Mouse (Mus musculus) lung, embryonic 16.5 days (tissue): Measurements from ENCODE around the gene Ddx31. TPM values are rescaled to one million over a fixed set of nuclear protein-coding genes. Genes with fewer than 3 reads are reported as not detected.

ENCODE experiments used
- ATAC-seq: fragments of 200-750 bp; cut with Nextera tagmentation; 2 replicates; pipeline ENCODE4 v1.8.0; 2017; ENCODE audit warnings: low read depth, mild to moderate bottlenecking, moderate library complexity
- H3K27ac ChIP-seq: fragments of 300-500 bp; sonication (generic); 2 replicates; pipeline ENCODE4 v1.5.1; 2014; ENCODE audit warnings: mild to moderate bottlenecking, control low read depth, low read length
- H3K27me3 ChIP-seq: fragments of 300-500 bp; sonication (generic); 2 replicates; pipeline ENCODE4 v1.6.1; 2014; ENCODE audit warnings: low read depth, low read length, mixed read lengths; ENCODE audit not compliant: control insufficient read depth, insufficient read depth
- H3K36me3 ChIP-seq: fragments of 300-500 bp; sonication (generic); 2 replicates; pipeline ENCODE4 v1.6.1; 2014; ENCODE audit warnings: low read length; ENCODE audit not compliant: control insufficient read depth, insufficient read depth
- H3K4me1 ChIP-seq: fragments of 300-500 bp; sonication (generic); replicated peaks from 2 replicates; pipeline ENCODE4 v1.6.1; 2014; ENCODE audit warnings: low read length, mixed read lengths; ENCODE audit not compliant: control insufficient read depth, insufficient read depth
- H3K4me2 ChIP-seq: fragments of 300-500 bp; sonication (generic); 2 replicates; pipeline ENCODE4 v1.6.1; 2014; ENCODE audit warnings: low read depth, low read length, control low read depth
- H3K4me3 ChIP-seq: fragments of 300-500 bp; sonication (generic); 2 replicates; pipeline ENCODE4 v1.5.1; 2014; ENCODE audit warnings: mild to moderate bottlenecking, low read length, control low read depth
- H3K9ac ChIP-seq: fragments of 300-500 bp; sonication (generic); 2 replicates; pipeline ENCODE4 v1.6.1; 2014; ENCODE audit warnings: low read length, control low read depth
- H3K9me3 ChIP-seq: fragments of 300-500 bp; sonication (generic); 2 replicates; pipeline ENCODE4 v1.6.1; 2016; ENCODE audit warnings: low read length; ENCODE audit not compliant: control insufficient read depth
- WGBS: fragments of 180-500 bp; shearing (Covaris S2); extraction: QIAGEN DNeasy Blood & Tissue Kit; methylation state at CpG from one replicate; pipeline ENCODE4 v1.1.7; 2014; 5-methylcytosine and 5-hydroxymethylcytosine counted together
- polyA plus RNA-seq: library from polyadenylated mRNA; unstranded; fragments of >200 nt; fragmentation: Nextera tagmentation; extraction: Ambion mirVana; gene quantifications from 2 replicates; pipeline ENCODE4 v1.2.1, GENCODE M21; 2015

Gene Ddx31
- polyA plus RNA-seq, 1 experiment from 2014 or later = 13.2 TPM

DNA sequence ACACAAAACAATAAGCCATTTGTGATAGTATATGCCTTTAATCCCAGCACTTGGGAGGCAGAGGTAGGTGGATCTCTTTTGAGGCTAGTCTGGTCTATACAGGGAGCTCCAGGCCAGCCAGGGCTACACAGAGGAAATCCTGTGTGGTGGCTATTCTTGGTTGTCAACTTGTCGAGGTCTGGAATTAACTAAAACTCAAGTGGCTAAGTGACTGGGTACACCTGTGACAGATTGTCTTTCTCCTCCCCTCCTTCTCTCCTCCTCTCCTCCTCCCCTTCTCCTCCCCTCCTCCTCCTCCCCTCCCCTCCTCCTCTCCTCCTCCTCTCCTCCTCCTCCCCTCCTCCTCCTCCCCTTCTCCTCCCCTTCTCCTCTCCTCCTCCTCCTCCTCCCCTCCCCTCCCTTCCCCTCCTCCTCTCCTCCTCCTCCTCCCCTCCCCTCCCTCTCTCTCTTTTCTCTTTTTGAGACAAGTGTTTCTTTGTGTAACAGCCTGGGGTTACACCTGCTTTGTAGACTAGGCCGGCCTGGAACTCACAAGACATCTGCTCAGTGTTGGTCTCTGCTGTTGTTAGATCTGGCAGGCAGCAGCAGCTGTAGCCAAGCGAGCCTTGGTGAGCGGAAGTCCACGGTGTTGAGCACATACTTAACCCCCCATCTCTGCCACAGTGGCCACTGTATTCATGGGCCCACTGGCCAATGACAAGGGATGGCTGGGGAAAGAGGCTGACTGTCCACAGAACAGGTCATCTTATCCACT, 29.8 kb upstream of the Ddx31 start:
- H3K27ac ChIP-seq = no peak overlapping the region
- H3K9ac ChIP-seq = no peak overlapping the region
- no peaks in the 10 kb centered on the region for H3K36me3 ChIP-seq
- ATAC-seq = no peak
- no peak overlapping the region for H3K4me2 ChIP-seq
- WGBS = 32% methylated on average over 5 of the region's 5 CpGs
- H3K4me3 ChIP-seq = no peak overlapping the region
- no peaks in the 10 kb centered on the region for H3K9me3 ChIP-seq
- no peaks in the 10 kb centered on the region for H3K27me3 ChIP-seq
- H3K4me1 ChIP-seq = no peaks in the 10 kb centered on the region

DNA sequence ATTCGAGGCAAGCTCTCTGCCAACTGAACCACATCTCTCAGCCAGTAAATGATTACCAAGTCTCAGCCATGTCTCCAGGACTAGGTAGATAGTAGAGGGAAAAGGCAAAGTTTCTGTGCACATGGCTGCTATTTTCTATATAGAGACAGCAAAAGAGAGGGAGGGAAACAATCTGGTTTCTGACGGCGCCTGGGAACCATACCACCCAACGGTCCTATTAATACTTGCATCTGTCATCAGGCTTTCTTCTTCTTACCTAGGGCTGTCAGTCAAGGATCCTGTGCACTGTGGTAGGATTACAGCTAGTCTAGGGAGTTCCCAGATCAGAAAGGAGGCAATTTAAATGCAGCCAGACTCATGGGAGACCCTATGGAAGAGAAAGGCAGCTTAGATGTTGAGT, 21.3 kb upstream of the Ddx31 start:
- Histone ChIP-seq H3K36me3 (peaks cover 5% of the 10 kb centered on the region), H3K4me1 (no peaks in the 10 kb centered on the region), H3K9me3 (no peaks in the 10 kb centered on the region), H3K4me3 (no peak overlapping the region), H3K27ac (no peak overlapping the region), H3K27me3 (no peaks in the 10 kb centered on the region), H3K9ac (no peak overlapping the region), H3K4me2 (no peak overlapping the region)
- 70% methylated on average over 4 of the region's 4 CpGs for WGBS
- no peak for ATAC-seq

DNA sequence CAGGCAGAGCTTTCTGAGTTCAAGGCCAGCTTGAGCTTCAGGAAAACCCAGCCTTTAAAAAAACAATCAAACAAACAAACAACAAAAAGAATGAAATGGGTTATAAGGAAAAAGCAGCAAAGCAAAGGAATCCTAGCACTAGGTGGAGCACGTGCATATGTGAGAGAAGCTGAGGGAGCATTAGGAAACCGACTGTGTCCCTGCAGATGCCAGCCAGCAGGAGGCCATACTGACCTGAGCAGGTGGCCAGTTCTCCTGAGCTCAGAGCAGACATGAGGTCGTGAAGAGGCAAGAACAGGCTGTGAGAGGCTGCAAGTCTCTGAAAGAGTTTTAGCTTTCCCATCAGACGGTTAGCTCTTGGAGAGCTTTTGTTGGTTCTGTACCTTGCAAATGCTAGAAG, 10.9 kb upstream of the Ddx31 start:
- no peak overlapping the region for H3K4me3 ChIP-seq
- H3K36me3 ChIP-seq = peaks cover 43% of the 10 kb centered on the region
- no peaks in the 10 kb centered on the region for H3K4me1 ChIP-seq
- H3K9me3 ChIP-seq = no peaks in the 10 kb centered on the region
- H3K27me3 ChIP-seq = no peaks in the 10 kb centered on the region
- H3K27ac ChIP-seq = no peak overlapping the region
- no peak for ATAC-seq
- no peak overlapping the region for H3K4me2 ChIP-seq
- WGBS = 32% methylated on average over 4 of the region's 4 CpGs
- no peak overlapping the region for H3K9ac ChIP-seq

- no peak for ATAC-seq
- Histone ChIP-seq H3K36me3 (peaks cover 27% of the 10 kb centered on the region), H3K9me3 (no peaks in the 10 kb centered on the region), H3K9ac (no peak overlapping the region), H3K27me3 (no peaks in the 10 kb centered on the region), H3K4me1 (peaks cover 18% of the 10 kb centered on the region), H3K4me2 (no peak overlapping the region), H3K4me3 (no peak overlapping the region), H3K27ac (no peak overlapping the region)
- 34% methylated on average over 3 of the region's 3 CpGs for WGBS
Observed at GRCm38 (mm10) chr2:28836181-28836940, 3.8 kb upstream of the Ddx31 start.

DNA sequence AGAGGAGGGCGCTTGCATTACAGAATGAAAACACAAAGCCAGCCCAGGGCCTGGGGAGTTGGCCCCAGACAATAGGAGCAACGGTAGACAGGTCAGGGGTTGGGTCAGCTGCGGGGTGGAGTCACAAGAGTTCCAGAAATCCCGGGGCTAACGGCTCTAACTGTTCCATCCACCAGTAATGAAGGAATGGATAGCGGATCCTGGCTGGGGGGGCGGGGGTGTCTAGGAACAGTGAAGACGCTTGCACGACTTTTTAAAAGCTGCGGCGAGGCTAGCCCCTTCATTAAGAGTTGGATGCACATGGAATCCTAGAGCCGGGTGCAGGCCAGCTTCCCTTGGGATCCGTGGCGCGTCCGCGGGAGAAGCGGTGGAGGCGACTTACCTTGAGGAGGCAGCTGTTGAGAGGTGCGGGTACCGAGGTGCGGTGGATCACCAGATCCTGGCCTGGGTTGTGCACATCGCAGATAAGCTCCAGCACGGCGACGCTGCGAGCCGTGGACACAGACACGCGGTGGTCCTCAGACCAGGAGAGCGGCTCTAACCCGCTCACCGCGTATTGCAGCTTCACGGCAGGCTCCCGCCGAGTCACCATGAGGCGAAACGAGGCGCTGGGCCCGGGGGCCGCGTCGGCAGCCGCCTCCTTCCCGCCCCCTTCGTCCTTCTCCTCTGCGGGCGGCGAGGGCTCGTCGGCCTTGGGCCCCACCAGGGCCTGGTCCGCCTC, 545 bp upstream of the Ddx31 start:
- H3K36me3 ChIP-seq = peaks cover 5% of the 10 kb centered on the region
- H3K4me1 ChIP-seq = peaks cover 28% of the 10 kb centered on the region
- H3K9me3 ChIP-seq = no peaks in the 10 kb centered on the region
- H3K4me2 ChIP-seq = peak overlapping the region; percentile 86
- ATAC-seq = peak; percentile 38; the same call in 1 of the 2 replicates
- no peaks in the 10 kb centered on the region for H3K27me3 ChIP-seq
- peak overlapping the region; percentile 58 for H3K27ac ChIP-seq
- peak overlapping the region; percentile 89 for H3K9ac ChIP-seq
- peak overlapping the region; percentile 86 for H3K4me3 ChIP-seq
- WGBS = under 1% methylated on average over 52 of the region's 53 CpGs

GRCm38 (mm10) chr2:28842042-28842441, 1.8 kb downstream of the Ddx31 start:
- ATAC-seq = no peak
- Histone ChIP-seq H3K27me3 (no peaks in the 10 kb centered on the region), H3K4me1 (peaks cover 17% of the 10 kb centered on the region), H3K4me2 (peak overlapping the region; percentile 86; the same call in 1 of the 2 replicates), H3K27ac (no peak overlapping the region), H3K9ac (no peak overlapping the region), H3K36me3 (peaks cover 9% of the 10 kb centered on the region), H3K9me3 (no peaks in the 10 kb centered on the region), H3K4me3 (no peak overlapping the region)
- WGBS = 74% methylated on average over 3 of the region's 3 CpGs

GRCm38 (mm10) chr2:28848879-28849278, 8.7 kb downstream of the Ddx31 start:
- ATAC-seq = no peak
- Histone ChIP-seq H3K4me1 (no peaks in the 10 kb centered on the region), H3K27me3 (no peaks in the 10 kb centered on the region), H3K9ac (no peak overlapping the region), H3K4me3 (no peak overlapping the region), H3K9me3 (no peaks in the 10 kb centered on the region), H3K4me2 (no peak overlapping the region), H3K27ac (no peak overlapping the region), H3K36me3 (peaks cover 22% of the 10 kb centered on the region)
- 86% methylated on average over 2 of the region's 2 CpGs for WGBS

GRCm38 (mm10) chr2:28852594-28852993, 12.4 kb downstream of the Ddx31 start:
- Histone ChIP-seq H3K4me2 (no peak overlapping the region), H3K9ac (no peak overlapping the region), H3K36me3 (peaks cover 8% of the 10 kb centered on the region), H3K27ac (no peak overlapping the region), H3K27me3 (no peaks in the 10 kb centered on the region), H3K4me1 (no peaks in the 10 kb centered on the region), H3K4me3 (no peak overlapping the region), H3K9me3 (no peaks in the 10 kb centered on the region)
- 87% methylated on average over 3 of the region's 3 CpGs for WGBS
- no peak for ATAC-seq

- no peaks in the 10 kb centered on the region; the same call in none of the 2 replicates for H3K36me3 ChIP-seq
Observed at GRCm38 (mm10) chr2:28855773-28856172, 15.6 kb downstream of the Ddx31 start.

More at GRCm38 (mm10) chr2:28855773-28856172, 15.6 kb downstream of the Ddx31 start:
- H3K4me3 ChIP-seq = no peak overlapping the region
- no peak overlapping the region for H3K4me2 ChIP-seq
- WGBS = 97% methylated on average over 2 of the region's 2 CpGs
- H3K27ac ChIP-seq = no peak overlapping the region
- H3K9ac ChIP-seq = no peak overlapping the region
- H3K4me1 ChIP-seq = no peaks in the 10 kb centered on the region
- H3K9me3 ChIP-seq = no peaks in the 10 kb centered on the region
- H3K27me3 ChIP-seq = no peaks in the 10 kb centered on the region
- no peak for ATAC-seq
